Mouse (Mus musculus): Measurements from ENCODE around the gene Slc34a1.

Slc34a1 gene

GRCm38 (mm10) chr13:55398088-55398487 lies at the start of gene Slc34a1:
Gene Slc34a1, plus strand, starts transcription at chr13:55398187.
- no peak for DNase-seq (ENCODE audit: low read depth)

GRCm38 (mm10) chr13:55361145-55361544 lies 36.8 kb upstream of the Slc34a1 start:
- DNase-seq (ENCODE audit: low read depth) = no peak

- DNase-seq (ENCODE audit: low read depth) = no peak
Measured at GRCm38 (mm10) chr13:55361974-55362452, 36.0 kb upstream of the Slc34a1 start.

- peak; percentile 94 for DNase-seq (ENCODE audit: low read depth)
Measured at GRCm38 (mm10) chr13:55362453-55363060, 35.4 kb upstream of the Slc34a1 start, which contains the start of gene Lman2. Gene Lman2, minus strand, starts transcription at chr13:55362783.

GRCm38 (mm10) chr13:55368401-55368800 lies 29.6 kb upstream of the Slc34a1 start:
- DNase-seq (ENCODE audit: low read depth) = no peak

DNA sequence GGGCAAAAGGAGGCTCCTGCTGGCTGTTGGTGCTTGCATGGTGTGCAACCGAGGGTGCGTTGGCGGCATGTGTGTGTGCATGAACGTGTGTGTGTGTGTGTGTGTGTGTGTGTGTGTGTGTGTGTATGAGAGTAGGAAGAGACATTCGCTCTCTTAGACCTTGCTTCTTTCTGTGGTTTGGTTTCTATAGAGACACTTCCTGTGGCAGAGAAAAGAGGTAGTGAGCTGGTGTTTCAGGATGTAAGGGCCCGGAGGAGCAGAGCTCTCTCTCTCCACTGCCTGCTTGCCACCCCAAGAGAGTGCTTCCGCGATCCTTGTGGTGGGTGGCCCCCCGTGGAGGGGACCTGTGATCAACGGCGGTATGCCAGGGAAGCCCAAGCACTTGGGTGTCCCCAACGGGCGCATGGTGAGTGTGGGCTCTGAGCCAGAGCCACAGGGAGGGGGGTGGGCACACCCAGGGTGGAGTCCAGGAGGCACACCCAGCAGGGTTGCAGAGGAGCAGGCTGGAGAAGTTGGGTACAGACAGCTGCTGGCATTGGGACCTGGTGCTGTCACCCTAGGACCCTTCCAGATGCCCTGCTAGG lies 28.4 kb upstream of the Slc34a1 start, which contains the start of gene Rgs14:
Gene Rgs14, plus strand, starts transcription at position 202 of the 584 bp plus-strand sequence.
- DNase-seq (ENCODE audit: low read depth) = peak; percentile 85

- DNase-seq (ENCODE audit: low read depth) = no peak
Measured at GRCm38 (mm10) chr13:55370234-55370633, 27.8 kb upstream of the Slc34a1 start.

GRCm38 (mm10) chr13:55371007-55371681 lies 26.8 kb upstream of the Slc34a1 start:
- no peak for DNase-seq (ENCODE audit: low read depth)

- no peak for DNase-seq (ENCODE audit: low read depth)
Measured at GRCm38 (mm10) chr13:55371740-55372139, 26.2 kb upstream of the Slc34a1 start.

DNA sequence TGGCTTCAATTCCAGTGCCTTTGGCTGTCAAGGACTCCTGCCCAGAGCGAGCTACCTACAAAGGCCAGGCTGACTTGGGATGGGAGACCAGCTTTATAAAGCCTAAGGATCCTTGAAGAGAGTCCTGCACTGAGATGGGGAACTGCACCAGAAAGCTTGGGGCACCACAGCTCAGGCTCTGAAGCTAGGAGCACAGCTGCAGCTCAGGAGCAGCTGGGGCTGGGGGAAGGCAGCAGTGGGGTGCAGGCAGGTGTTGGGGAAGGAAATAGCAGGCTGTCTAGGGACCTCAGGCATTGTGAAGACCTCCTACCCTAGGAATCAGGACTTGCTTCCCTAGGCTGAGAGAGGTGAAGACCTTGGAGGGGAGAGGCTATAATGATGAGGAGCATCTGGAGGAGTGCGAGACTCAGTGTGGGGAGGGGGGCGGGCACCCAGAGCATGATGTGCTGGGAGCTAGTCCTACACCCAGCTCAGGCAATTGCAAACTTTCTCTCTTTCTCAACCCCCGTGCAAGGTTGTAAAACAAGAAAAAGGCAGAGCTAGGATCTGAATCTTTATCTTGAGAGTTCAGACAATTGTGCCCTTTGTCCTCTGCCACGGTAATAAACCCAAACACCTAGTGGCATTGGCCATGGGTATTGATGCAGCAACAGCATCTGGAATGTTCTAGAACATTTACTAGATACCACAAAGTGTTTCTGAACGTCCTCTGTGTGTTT lies 23.6 kb upstream of the Slc34a1 start:
- no peak for DNase-seq (ENCODE audit: low read depth)

DNA sequence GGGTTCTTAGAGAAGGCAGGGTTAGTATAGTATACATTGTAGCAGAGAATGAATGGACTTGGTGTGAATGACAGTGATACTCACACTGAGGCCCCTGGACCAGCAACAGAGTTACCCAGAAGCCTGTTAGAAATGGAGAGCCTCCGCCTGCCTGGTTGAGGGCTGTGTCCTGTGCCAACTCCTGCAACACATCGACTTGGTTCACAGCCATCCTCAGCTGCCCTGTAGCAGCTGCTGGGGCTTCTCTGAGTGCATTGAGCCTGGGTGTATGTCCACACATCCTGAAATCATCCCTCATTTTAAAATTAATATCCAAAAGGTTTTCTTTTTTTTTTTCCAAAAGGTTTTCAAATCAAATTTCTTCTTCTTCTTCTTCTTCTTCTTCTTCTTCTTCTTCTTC lies 22.1 kb upstream of the Slc34a1 start:
- no peak for DNase-seq (ENCODE audit: low read depth)

- no peak for DNase-seq (ENCODE audit: low read depth)
Measured at GRCm38 (mm10) chr13:55378907-55379580, 18.9 kb upstream of the Slc34a1 start.

GRCm38 (mm10) chr13:55381790-55382189 lies 16.2 kb upstream of the Slc34a1 start:
- no peak for DNase-seq (ENCODE audit: low read depth)

- DNase-seq (ENCODE audit: low read depth) = no peak
Measured at GRCm38 (mm10) chr13:55390644-55391043, 7.3 kb upstream of the Slc34a1 start.

GRCm38 (mm10) chr13:55391626-55392029 lies 6.4 kb upstream of the Slc34a1 start:
- DNase-seq (ENCODE audit: low read depth) = no peak

DNA sequence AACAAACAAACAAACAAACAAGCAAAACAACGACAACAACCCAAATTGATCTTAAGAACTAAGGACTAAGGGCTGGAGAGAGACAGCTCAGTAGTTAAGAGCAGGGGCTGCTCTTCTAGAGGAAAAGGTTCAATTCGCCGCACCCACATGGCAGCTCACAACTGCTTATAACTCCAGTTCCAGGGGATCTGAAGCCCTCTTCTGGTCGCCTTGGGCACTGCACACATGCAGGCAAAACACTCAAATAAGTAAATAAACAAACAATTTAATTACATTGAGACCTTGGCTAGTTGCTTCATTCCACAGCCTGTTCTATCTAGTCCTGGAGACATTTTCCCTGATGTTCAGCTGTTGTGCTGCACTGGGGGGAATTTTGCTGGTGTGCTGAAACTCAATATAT lies 5.1 kb upstream of the Slc34a1 start:
- peak; percentile 59 for DNase-seq (ENCODE audit: low read depth)

- DNase-seq (ENCODE audit: low read depth) = no peak
Measured at GRCm38 (mm10) chr13:55399300-55400038, 1.5 kb downstream of the Slc34a1 start.

DNA sequence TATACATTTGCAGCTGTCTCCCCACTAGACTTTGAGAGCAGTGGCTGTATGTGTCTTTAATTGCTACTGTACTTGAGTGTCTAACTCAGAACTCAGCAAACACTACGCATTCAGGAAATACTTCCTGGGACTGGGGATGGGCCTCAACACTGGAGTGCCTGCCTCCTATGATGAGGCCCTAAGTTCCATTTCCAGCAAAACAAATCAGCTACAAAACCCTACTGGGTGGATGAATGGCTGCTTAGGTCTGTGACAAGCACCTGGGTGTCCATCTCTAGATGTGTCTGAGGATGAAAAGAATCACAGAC lies 2.0 kb downstream of the Slc34a1 start:
- DNase-seq (ENCODE audit: low read depth) = no peak

DNA sequence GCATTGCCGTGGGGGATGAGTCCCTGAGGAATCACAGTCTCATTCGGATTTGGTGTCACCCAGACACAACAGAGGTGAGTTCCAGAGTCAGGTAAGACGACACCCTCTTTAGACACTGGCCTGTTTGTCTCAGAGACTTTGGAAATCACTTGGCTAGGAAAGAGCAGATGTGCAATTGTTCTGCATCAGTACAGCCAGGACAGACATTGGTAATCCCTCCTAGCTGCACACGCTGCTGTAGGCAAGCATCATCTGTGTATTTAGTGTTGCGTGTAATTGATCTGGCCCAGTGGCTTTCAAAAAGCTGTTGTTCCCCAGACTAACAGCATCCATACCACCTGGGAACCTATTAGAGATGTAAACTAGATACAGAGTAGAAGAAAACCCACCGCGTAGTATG lies 5.3 kb downstream of the Slc34a1 start:
- no peak for DNase-seq (ENCODE audit: low read depth)

GRCm38 (mm10) chr13:55403935-55404852 lies 6.2 kb downstream of the Slc34a1 start:
- DNase-seq (ENCODE audit: low read depth) = peak; percentile 46

All from naive thymus-derived CD4-positive, alpha-beta T cell, adult 2 months (primary cell).